Mouse (Mus musculus) granulocyte monocyte progenitor cell, adult 5-6 weeks (primary cell): ENCODE measurements around the gene Mtmr4. TPM values are rescaled to one million over a fixed set of nuclear protein-coding genes. Genes with fewer than 3 reads are reported as not detected.

Source experiments
- total RNA-seq, 2 experiments: library from RNA; stranded (forward) in 1 of 2; stranded (reverse) in 1 of 2; fragments of 200-712, 200-1000 nt in 1 of 2; fragments of >200 nt in 1 of 2; fragmentation: Nextera tagmentation in 1 of 2; gene quantifications; 2 replicates each; pipeline ENCODE4 v1.2.3; 2014 to 2017

Mtmr4 gene
- total RNA-seq, 2 experiments from 2014 or later: 22.6 to 25.4 TPM

Other genes with a start within 250 kb of the Mtmr4 start
- 0.56 TPM in 1 of 2 replicates, not detected in the other for gene Ppm1e, start 233.1 kb upstream of the Mtmr4 start, total RNA-seq (2014; fragmentation: Nextera tagmentation)
- gene Ppm1e, start 233.1 kb upstream of the Mtmr4 start, total RNA-seq (2017): 1.8 and 2.0 TPM in 2 replicates
- gene Rad51c, start 187.2 kb upstream of the Mtmr4 start, total RNA-seq (2014; fragmentation: Nextera tagmentation): 1.8 and 6.5 TPM in 2 replicates
- gene Rad51c, start 187.2 kb upstream of the Mtmr4 start, total RNA-seq (2017): 6.3 and 7.8 TPM in 2 replicates
- not detected in 2 replicates for gene Tex14, start 187.1 kb upstream of the Mtmr4 start, total RNA-seq (2014; fragmentation: Nextera tagmentation)
- not detected in 2 replicates for gene Tex14, start 187.1 kb upstream of the Mtmr4 start, total RNA-seq (2017)
- not detected in 2 replicates for gene Gm11492, start 25.5 kb upstream of the Mtmr4 start, total RNA-seq (2014; fragmentation: Nextera tagmentation)
- not detected in 2 replicates for gene Gm11492, start 25.5 kb upstream of the Mtmr4 start, total RNA-seq (2017)
- gene Sept4, start 23.3 kb upstream of the Mtmr4 start, total RNA-seq (2014; fragmentation: Nextera tagmentation): 4.7 TPM in 1 of 2 replicates, not detected in the other
- 1.3 TPM in 1 of 2 replicates, not detected in the other for gene Sept4, start 23.3 kb upstream of the Mtmr4 start, total RNA-seq (2017)
- gene Hsf5, start 25.0 kb downstream of the Mtmr4 start, total RNA-seq (2014; fragmentation: Nextera tagmentation): not detected in 2 replicates
- not detected in 2 replicates for gene Hsf5, start 25.0 kb downstream of the Mtmr4 start, total RNA-seq (2017)
- 4.5 and 16.1 TPM in 2 replicates for gene Rnf43, start 70.6 kb downstream of the Mtmr4 start, total RNA-seq (2014; fragmentation: Nextera tagmentation)
- 4.2 and 6.7 TPM in 2 replicates for gene Rnf43, start 70.6 kb downstream of the Mtmr4 start, total RNA-seq (2017)
- gene Supt4a, start 145.4 kb downstream of the Mtmr4 start, total RNA-seq (2014; fragmentation: Nextera tagmentation): 130 and 136 TPM in 2 replicates
- gene Supt4a, start 145.4 kb downstream of the Mtmr4 start, total RNA-seq (2017): 58.6 and 81.1 TPM in 2 replicates
- 100 and 132 TPM in 2 replicates for gene Tspoap1, start 168.4 kb downstream of the Mtmr4 start, total RNA-seq (2014; fragmentation: Nextera tagmentation)
- 51.8 and 56.2 TPM in 2 replicates for gene Tspoap1, start 168.4 kb downstream of the Mtmr4 start, total RNA-seq (2017)
- 13,307 and 13,753 TPM in 2 replicates for gene Mpo, start 201.4 kb downstream of the Mtmr4 start, total RNA-seq (2014; fragmentation: Nextera tagmentation)
- 9,750 and 13,011 TPM in 2 replicates for gene Mpo, start 201.4 kb downstream of the Mtmr4 start, total RNA-seq (2017)
- gene Lpo, start 236.1 kb downstream of the Mtmr4 start, total RNA-seq (2014; fragmentation: Nextera tagmentation): not detected in 2 replicates
- not detected in 2 replicates for gene Lpo, start 236.1 kb downstream of the Mtmr4 start, total RNA-seq (2017)